Mouse (Mus musculus) olfactory bulb, adult 2 months (tissue): Measurements from ENCODE around the gene Tmcc2. TPM values are rescaled to one million over a fixed set of nuclear protein-coding genes. Genes with fewer than 3 reads are reported as not detected.
A peak's percentile ranks its signal among the peaks of the same experiment; 100 is the strongest.

Experiments used
- H3K27ac ChIP-seq: fragments of 200-500 bp; 2 replicates; pipeline ENCODE4 v1.5.1; 2012; ENCODE audit warnings: low read depth, low read length; ENCODE audit not compliant: insufficient read depth
- H3K4me1 ChIP-seq: fragments of 200-500 bp; 2 replicates; pipeline ENCODE4 v1.6.1; 2012; ENCODE audit warnings: low read length; ENCODE audit not compliant: control insufficient read depth, insufficient read depth
- H3K4me3 ChIP-seq: fragments of 200-500 bp; 2 replicates; pipeline ENCODE4 v1.5.1; 2012; ENCODE audit warnings: mild to moderate bottlenecking, low read depth, low read length, moderate library complexity; ENCODE audit not compliant: insufficient read depth
- CTCF ChIP-seq: fragments of 200-500 bp; IDR thresholded peaks from 2 replicates; pipeline ENCODE4 v1.5.1; 2012; ENCODE audit warnings: low read depth, mild to moderate bottlenecking, low read length, moderate library complexity; ENCODE audit not compliant: insufficient read depth
- POLR2A ChIP-seq: fragments of 200-500 bp; IDR thresholded peaks from 2 replicates; pipeline ENCODE4 v1.6.1; 2012; ENCODE audit warnings: mild to moderate bottlenecking, low read depth, low read length, moderate library complexity; ENCODE audit not compliant: insufficient read depth
- WGBS: fragments of 180-500 bp; shearing (Covaris S2); methylation state at CpG from one replicate; pipeline ENCODE4 v1.1.7; 2018; 5-methylcytosine and 5-hydroxymethylcytosine counted together
- polyA plus RNA-seq: library from polyadenylated mRNA; stranded (reverse); fragments of >200 nt; gene quantifications from 2 replicates; pipeline ENCODE4 v1.2.4, GENCODE M21; 2012; ENCODE audit warnings: low replicate concordance; ENCODE audit not compliant: missing spikeins, insufficient read depth, insufficient read length

The Tmcc2 gene
- polyA plus RNA-seq, 1 experiment: not detected

- Histone ChIP-seq H3K27ac (no peak overlapping the region), H3K4me1 (peaks cover 9% of the 10 kb centered on the region)
- no peak for TF ChIP-seq CTCF
- TF ChIP-seq POLR2A: no peak
Observed at GRCm38 (mm10) chr1:132327477-132327876, 63.6 kb downstream of the Tmcc2 start.

GRCm38 (mm10) chr1:132326777-132327176 is 64.3 kb downstream of the Tmcc2 start:
- no peak overlapping the region for H3K27ac ChIP-seq
- no peak overlapping the region for H3K4me3 ChIP-seq
- WGBS: 53% methylated on average over 9 of the region's 9 CpGs
- peaks cover 11% of the 10 kb centered on the region for H3K4me1 ChIP-seq
- TF ChIP-seq CTCF: no peak
- TF ChIP-seq POLR2A: no peak

More at GRCm38 (mm10) chr1:132327477-132327876, 63.6 kb downstream of the Tmcc2 start:
- WGBS: 89% methylated on average over 17 of the region's 17 CpGs
- no peak overlapping the region for H3K4me3 ChIP-seq

DNA sequence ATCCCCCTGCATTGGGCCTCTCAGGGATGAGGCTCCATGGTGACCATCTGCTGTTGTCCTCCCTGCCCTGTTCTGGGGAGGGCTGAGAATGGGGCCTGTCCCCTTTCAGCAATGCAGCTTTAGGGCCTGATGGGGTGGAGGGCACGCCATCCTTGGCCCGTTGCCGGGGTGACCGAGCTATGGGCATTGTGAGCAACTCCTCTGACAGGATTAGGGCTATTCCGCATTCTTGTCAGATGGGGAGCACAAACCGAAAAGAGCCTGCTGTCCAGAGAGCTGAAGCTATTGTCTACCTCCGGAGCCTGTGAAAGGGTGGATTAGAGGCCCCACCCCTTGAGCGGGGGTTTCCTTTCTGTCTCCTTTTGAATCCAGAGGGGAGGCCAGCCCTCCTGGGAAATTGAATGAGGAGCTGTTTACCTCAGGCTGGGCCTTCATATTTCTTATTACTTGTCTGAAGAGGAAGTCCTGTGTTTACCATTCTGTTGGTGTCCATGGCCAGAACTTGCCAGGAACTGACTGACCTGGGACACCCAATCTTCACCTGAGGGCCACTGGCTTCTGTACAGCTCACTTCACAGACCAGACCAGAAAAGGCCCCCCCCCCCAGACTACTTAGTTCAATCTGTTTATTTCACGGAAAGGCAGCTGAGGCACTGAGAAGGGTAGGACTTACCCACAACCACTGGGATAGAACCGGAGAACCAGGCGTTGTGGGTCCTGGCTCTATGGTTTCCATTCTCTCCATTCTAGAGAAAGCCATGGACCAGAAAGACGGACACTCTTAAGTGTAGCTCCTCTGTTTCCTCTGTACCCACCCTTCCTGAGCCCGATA is 68.2 kb downstream of the Tmcc2 start:
- peaks cover 20% of the 10 kb centered on the region for H3K4me1 ChIP-seq
- no peak overlapping the region for H3K27ac ChIP-seq
- TF ChIP-seq POLR2A (no peak), CTCF (no peak)
- H3K4me3 ChIP-seq: no peak overlapping the region
- 58% methylated on average over 13 of the region's 13 CpGs for WGBS

DNA sequence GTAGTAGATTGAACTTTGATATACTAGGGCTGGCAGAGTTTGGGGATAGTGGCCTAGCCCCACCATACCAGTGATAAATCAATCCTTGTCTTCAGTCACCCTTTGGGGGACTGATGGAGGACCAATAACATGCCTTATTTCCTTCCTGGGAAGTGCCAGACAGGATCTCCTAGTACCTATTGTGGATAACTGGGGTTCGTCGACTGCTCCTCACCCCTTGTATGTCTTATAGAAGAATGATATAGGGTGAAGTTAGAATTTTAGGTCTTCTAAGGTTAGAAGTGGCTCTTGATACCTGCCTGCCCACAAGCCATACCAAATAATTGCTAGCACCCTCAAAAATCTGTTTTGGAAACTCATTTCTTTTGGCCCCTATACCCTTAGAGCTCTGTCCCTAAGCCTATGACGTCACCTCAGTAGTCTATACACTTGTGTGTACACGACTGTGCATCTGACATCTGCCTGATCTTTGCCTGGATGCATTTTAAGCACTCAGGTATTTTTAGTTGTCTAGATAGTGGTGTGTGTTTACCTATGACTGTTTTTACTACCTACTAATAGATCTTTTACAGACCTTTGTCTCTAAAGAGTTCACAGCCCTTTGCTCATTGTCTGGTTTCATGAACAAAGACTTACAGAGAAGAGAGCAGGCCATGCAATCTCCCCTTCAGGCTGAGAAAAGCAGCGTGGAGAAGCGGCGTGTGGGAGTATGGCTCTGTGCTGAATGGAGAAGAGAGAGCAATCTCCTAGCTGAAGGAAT is 69.1 kb downstream of the Tmcc2 start:
- Histone ChIP-seq H3K4me1 (peaks cover 20% of the 10 kb centered on the region), H3K27ac (no peak overlapping the region), H3K4me3 (no peak overlapping the region)
- WGBS: 72% methylated on average over 7 of the region's 7 CpGs
- no peak for TF ChIP-seq CTCF
- TF ChIP-seq POLR2A: no peak

- TF ChIP-seq POLR2A (no peak), CTCF (no peak)
- Histone ChIP-seq H3K27ac (no peak overlapping the region), H3K4me3 (no peak overlapping the region), H3K4me1 (peaks cover 25% of the 10 kb centered on the region)
- WGBS: 47% methylated on average over 5 of the region's 5 CpGs
Observed at GRCm38 (mm10) chr1:132319242-132319641, 71.8 kb downstream of the Tmcc2 start.

- 63% methylated on average over 8 of the region's 8 CpGs for WGBS
- no peak for TF ChIP-seq CTCF
- TF ChIP-seq POLR2A: no peak
- H3K27ac ChIP-seq: no peak overlapping the region
- no peak overlapping the region for H3K4me3 ChIP-seq
- H3K4me1 ChIP-seq: peaks cover 25% of the 10 kb centered on the region
Observed at GRCm38 (mm10) chr1:132317894-132318863, 72.9 kb downstream of the Tmcc2 start.

DNA sequence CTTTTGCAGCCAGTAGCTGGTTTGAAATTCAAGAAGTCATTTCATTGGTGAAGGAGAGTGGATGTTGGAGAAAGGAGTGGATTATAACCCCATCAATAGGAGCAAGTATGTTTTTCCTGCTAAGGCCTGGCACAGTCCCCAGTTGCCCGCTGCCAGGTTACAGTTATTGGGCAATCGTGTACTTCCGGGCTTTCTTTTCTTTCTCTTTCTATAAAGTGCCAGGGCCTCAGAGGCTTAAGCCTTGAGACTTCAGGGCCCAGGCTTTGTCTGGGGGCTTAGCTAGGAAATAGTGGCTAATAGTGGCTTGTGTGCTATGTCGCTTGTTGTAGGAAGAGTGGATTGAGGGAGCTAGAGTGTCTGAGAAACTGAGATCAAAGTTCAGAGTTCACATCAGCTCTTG is 73.7 kb downstream of the Tmcc2 start:
- WGBS: 75% methylated on average over 4 of the region's 4 CpGs
- H3K4me3 ChIP-seq: no peak overlapping the region
- no peak overlapping the region for H3K27ac ChIP-seq
- TF ChIP-seq POLR2A (no peak), CTCF (no peak)
- H3K4me1 ChIP-seq: peaks cover 19% of the 10 kb centered on the region

- H3K4me1 ChIP-seq: peaks cover 18% of the 10 kb centered on the region
- 67% methylated on average over 7 of the region's 7 CpGs for WGBS
- peak overlapping the region; percentile 48 for H3K4me3 ChIP-seq
- no peak overlapping the region for H3K27ac ChIP-seq
- TF ChIP-seq CTCF (no peak), POLR2A (no peak)
Observed at GRCm38 (mm10) chr1:132316625-132316994, 74.5 kb downstream of the Tmcc2 start.
